Mouse (Mus musculus): ENCODE measurements around the gene Rassf4. TPM values are rescaled to one million over a fixed set of nuclear protein-coding genes. Genes with fewer than 3 reads are reported as not detected.

Rassf4 gene
- polyA plus RNA-seq, 1 experiment from 2014 or later, result 78.3 TPM

DNA sequence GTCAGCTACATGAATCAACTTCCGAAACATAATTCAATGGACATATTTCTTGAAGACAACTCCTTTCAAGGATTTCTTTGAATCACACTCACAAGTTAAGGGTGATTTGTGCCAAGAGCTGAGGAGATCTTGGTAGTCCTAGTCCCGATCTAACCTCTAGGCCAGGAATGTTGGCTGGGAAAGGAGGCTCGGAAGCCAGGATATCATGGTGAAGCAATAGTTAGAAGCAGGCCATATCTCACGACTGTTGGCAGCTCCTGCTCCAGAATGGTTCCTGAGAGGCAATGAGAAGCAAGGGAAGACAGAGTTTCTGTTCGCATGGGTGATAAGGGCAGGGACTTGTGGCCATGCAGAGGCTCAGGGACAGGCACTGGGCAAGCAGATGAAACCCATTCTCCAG lies 36.3 kb downstream of the Rassf4 start:
- no peak for DNase-seq (ENCODE audit: low spot score)

DNA sequence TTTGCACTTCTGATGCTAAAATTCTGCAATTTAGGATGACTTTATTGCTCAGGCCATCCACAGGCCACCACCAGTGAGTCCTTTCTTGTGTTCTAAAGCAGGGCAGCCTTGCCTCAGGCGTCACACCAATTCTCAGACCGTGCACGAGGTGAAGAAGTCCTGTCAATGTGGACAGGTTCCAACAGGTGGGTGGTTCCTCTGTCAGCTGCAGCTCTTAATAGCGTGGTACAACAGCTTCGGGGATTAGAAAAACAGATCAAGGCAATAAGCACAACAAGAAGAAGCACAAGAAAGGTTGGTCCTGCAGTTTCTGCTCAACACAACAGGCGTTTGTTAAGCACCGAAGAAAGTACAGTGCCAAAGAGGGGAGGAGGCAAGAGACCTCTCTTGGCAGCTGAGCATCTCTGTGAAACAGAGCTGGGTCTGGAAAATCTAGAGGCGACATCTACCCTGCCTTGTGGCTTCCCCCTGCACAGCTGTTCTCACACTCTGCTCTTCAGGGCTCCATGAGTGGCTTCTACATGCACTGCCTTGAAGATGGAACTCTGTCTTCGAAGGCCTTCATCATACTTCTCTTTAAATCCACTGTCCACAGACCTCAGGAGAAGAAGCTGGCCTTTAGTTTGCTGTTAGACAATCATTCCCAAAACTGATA lies 37.0 kb downstream of the Rassf4 start:
- Histone ChIP-seq H3K4me3 (ENCODE audit: low read depth, low read length) (no peak overlapping the region), H3K4me1 (replicated peaks; ENCODE audit: control insufficient read depth, insufficient read depth, low read length) (no peaks in the 10 kb centered on the region), H3K9ac (ENCODE audit: low read depth, low read length) (no peak overlapping the region), H3K36me3 (ENCODE audit: control insufficient read depth, insufficient read depth, low read length) (peaks cover 5% of the 10 kb centered on the region; the same call in 1 of the 2 replicates), H3K27ac (ENCODE audit: low read depth, low read length) (no peak overlapping the region), H3K4me2 (replicated peaks; ENCODE audit: low read depth, low read length) (no peak overlapping the region), H3K27me3 (ENCODE audit: control insufficient read depth, insufficient read depth, low read length) (no peaks in the 10 kb centered on the region), H3K9me3 (ENCODE audit: control insufficient read depth, low read length) (no peaks in the 10 kb centered on the region)
- DNase-seq (ENCODE audit: low spot score) (no peak), ATAC-seq (ENCODE audit: low FRiP score) (no peak)
- 83% methylated on average over 9 of the region's 9 CpGs for WGBS

More for the DNA sequence above, 36.3 kb downstream of the Rassf4 start:
- Histone ChIP-seq H3K4me2 (replicated peaks; ENCODE audit: low read depth, low read length) (no peak overlapping the region), H3K27me3 (ENCODE audit: control insufficient read depth, insufficient read depth, low read length) (no peaks in the 10 kb centered on the region), H3K27ac (ENCODE audit: low read depth, low read length) (no peak overlapping the region), H3K36me3 (ENCODE audit: control insufficient read depth, insufficient read depth, low read length) (peaks cover 5% of the 10 kb centered on the region; the same call in 1 of the 2 replicates), H3K4me1 (replicated peaks; ENCODE audit: control insufficient read depth, insufficient read depth, low read length) (no peaks in the 10 kb centered on the region), H3K9ac (ENCODE audit: low read depth, low read length) (no peak overlapping the region), H3K9me3 (ENCODE audit: control insufficient read depth, low read length) (no peaks in the 10 kb centered on the region), H3K4me3 (ENCODE audit: low read depth, low read length) (no peak overlapping the region)
- WGBS, result 86% methylated on average over 5 of the region's 5 CpGs
- ATAC-seq (ENCODE audit: low FRiP score), result no peak

DNA sequence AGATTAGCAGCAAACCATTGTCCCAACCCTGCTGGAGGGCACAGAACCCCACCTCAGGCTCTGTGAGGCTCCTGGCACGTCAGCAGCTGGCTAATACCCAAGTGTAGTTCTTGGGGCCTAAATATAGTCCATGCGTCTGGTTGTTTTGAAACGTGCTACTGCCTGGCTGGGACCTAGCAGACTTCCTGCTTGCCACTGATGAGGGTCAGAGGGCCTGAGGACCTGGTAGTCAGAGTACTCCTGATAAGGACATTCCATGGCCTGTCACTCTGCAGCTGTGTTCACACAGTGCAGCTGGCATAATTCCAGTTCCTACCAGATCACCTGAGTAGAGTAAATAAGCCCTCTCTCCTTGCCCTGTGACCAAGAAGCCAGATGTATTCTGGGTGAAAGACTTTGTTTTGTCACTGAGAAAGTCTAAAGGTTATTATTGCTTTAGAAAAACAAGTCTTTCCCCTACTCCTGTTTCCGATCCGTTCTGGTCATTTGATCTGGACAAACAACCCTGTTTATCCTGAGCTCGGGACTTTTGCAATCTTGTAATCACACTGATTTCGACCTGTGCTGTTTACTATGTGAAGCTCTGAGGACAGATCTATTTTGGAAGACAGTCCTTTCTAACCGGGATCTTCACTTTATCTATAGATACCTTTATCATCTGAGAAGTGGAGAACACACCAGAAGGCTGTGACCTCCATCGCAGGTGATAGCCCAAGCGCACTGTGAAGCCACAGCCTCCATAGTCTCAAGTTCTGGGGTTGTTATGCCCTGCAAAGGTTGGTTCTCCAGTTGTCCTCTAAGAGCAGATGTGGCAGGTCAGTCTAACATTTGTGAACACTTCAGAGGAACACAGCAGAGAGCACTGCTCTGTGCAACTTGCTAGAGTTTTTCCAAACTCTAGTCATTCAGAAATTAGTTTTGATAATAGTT lies 38.2 kb downstream of the Rassf4 start:
- Histone ChIP-seq H3K9ac (ENCODE audit: low read depth, low read length) (no peak overlapping the region), H3K27ac (ENCODE audit: low read depth, low read length) (no peak overlapping the region), H3K4me3 (ENCODE audit: low read depth, low read length) (no peak overlapping the region), H3K4me1 (replicated peaks; ENCODE audit: control insufficient read depth, insufficient read depth, low read length) (no peaks in the 10 kb centered on the region), H3K27me3 (ENCODE audit: control insufficient read depth, insufficient read depth, low read length) (no peaks in the 10 kb centered on the region), H3K4me2 (replicated peaks; ENCODE audit: low read depth, low read length) (no peak overlapping the region), H3K9me3 (ENCODE audit: control insufficient read depth, low read length) (no peaks in the 10 kb centered on the region), H3K36me3 (ENCODE audit: control insufficient read depth, insufficient read depth, low read length) (peaks cover 3% of the 10 kb centered on the region; the same call in 1 of the 2 replicates)
- ATAC-seq (ENCODE audit: low FRiP score) (no peak), DNase-seq (ENCODE audit: low spot score) (no peak)
- 72% methylated on average over 10 of the region's 10 CpGs for WGBS

DNA sequence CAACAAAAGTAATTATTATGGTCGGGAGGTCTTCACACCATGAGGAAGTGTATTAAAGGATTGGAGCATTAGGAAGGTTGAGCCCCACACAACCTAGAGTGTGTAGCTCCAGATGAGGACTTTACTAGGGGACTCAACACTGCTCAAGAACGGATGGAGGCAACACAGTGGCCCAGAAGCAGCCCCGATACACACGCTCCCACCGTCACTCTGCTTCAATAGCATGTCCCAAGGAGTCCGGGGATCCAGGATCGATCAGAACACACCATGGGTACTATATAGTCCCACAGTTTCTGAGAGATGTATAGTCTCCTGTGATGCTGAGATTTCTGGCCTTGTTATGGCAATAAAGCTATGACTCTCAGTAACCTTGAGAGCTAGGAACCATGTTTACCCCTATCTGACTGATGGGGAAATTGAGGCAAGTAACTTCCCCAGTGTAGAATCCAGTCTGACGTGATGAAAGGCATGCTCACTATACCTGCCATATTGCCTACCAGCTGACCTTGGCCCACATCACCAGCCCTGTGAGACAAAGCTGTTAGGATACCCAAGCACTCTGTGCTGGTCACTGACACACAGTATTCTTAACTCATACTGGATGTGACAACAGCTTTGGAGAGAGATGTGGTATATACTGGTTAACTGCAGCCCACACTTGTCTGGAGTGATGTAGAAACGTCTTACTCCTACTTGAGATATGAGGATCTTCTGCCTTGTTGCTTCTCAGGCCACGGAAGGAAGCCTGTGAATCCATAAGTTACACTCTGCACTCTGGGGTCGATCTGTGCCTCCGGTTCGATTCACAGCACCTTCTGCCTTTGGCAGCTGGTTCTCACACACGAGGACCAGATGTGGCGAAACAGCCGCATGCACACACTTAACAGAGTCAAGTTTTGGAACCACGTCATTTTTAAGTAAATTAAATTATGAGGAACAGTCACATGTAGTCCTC lies 39.7 kb downstream of the Rassf4 start:
- Histone ChIP-seq H3K27me3 (ENCODE audit: control insufficient read depth, insufficient read depth, low read length) (no peaks in the 10 kb centered on the region), H3K27ac (ENCODE audit: low read depth, low read length) (no peak overlapping the region), H3K4me2 (replicated peaks; ENCODE audit: low read depth, low read length) (no peak overlapping the region), H3K4me1 (replicated peaks; ENCODE audit: control insufficient read depth, insufficient read depth, low read length) (no peaks in the 10 kb centered on the region), H3K9ac (ENCODE audit: low read depth, low read length) (no peak overlapping the region), H3K36me3 (ENCODE audit: control insufficient read depth, insufficient read depth, low read length) (peaks cover 3% of the 10 kb centered on the region; the same call in 1 of the 2 replicates), H3K9me3 (ENCODE audit: control insufficient read depth, low read length) (no peaks in the 10 kb centered on the region), H3K4me3 (ENCODE audit: low read depth, low read length) (no peak overlapping the region)
- ATAC-seq (ENCODE audit: low FRiP score) (no peak), DNase-seq (ENCODE audit: low spot score) (no peak)
- WGBS, result 92% methylated on average over 17 of the region's 17 CpGs

DNA sequence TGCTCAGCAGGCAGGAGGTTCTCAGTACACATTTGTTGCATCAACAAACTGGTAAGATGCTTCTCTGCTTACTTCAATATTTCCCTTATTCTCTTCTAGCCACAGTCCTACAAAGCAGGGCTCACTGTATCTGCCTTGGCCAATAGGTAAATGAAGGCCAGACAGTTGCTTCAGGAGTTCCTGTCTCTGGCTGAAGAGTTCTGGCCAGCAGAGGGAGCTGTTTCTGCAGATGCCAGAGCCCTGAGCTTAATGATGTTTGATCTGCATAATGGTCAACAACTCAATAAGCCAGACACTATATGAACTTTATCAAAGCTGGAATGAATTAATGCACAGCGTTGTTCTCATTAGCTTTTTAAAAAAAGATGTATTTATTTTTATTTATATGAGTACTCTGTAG lies 41.6 kb downstream of the Rassf4 start:
- H3K36me3 ChIP-seq (ENCODE audit: control insufficient read depth, insufficient read depth, low read length), result peaks cover 3% of the 10 kb centered on the region; the same call in 1 of the 2 replicates
- peak; percentile 76 for DNase-seq (ENCODE audit: low spot score)
- H3K27ac ChIP-seq (ENCODE audit: low read depth, low read length), result no peak overlapping the region
- H3K9me3 ChIP-seq (ENCODE audit: control insufficient read depth, low read length), result no peaks in the 10 kb centered on the region
- H3K4me1 ChIP-seq (replicated peaks; ENCODE audit: control insufficient read depth, insufficient read depth, low read length), result no peaks in the 10 kb centered on the region
- WGBS, result 56% methylated on average over 1 of the region's 1 CpGs
- H3K4me3 ChIP-seq (ENCODE audit: low read depth, low read length), result no peak overlapping the region
- no peak for ATAC-seq (ENCODE audit: low FRiP score)
- H3K9ac ChIP-seq (ENCODE audit: low read depth, low read length), result no peak overlapping the region
- no peak overlapping the region for H3K4me2 ChIP-seq (replicated peaks; ENCODE audit: low read depth, low read length)
- no peaks in the 10 kb centered on the region for H3K27me3 ChIP-seq (ENCODE audit: control insufficient read depth, insufficient read depth, low read length)

DNA sequence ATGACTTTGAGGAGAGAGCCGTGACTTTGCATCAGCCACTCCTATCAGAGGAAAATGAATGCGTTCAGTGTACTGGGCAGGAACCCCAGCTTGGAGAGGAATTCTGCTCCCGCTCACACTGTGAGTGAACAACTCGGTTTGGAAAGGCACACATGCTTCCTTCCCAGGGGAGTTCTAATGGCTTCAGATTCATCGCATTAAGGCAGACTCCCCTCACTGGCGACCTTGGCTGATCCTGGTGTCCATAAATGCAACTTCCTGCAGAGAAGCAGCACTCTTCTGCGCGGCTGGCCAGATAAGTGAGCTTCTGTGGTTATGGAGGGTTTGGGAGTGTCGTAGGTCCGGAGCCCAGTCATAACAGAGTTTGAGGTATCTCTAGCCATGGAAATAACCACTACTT lies 44.0 kb downstream of the Rassf4 start:
- Histone ChIP-seq H3K4me3 (ENCODE audit: low read depth, low read length) (no peak overlapping the region), H3K36me3 (ENCODE audit: control insufficient read depth, insufficient read depth, low read length) (no peaks in the 10 kb centered on the region), H3K27ac (ENCODE audit: low read depth, low read length) (0 out of 2 replicates have a peak overlapping the region, but pooled peaks have one; percentile 17), H3K9me3 (ENCODE audit: control insufficient read depth, low read length) (no peaks in the 10 kb centered on the region), H3K4me1 (replicated peaks; ENCODE audit: control insufficient read depth, insufficient read depth, low read length) (no peaks in the 10 kb centered on the region), H3K4me2 (replicated peaks; ENCODE audit: low read depth, low read length) (no peak overlapping the region), H3K27me3 (ENCODE audit: control insufficient read depth, insufficient read depth, low read length) (no peaks in the 10 kb centered on the region), H3K9ac (ENCODE audit: low read depth, low read length) (0 out of 2 replicates have a peak overlapping the region, but pooled peaks have one; percentile 11)
- ATAC-seq (ENCODE audit: low FRiP score) (no peak), DNase-seq (ENCODE audit: low spot score) (peak; percentile 14)
- WGBS, result 90% methylated on average over 10 of the region's 10 CpGs

DNA sequence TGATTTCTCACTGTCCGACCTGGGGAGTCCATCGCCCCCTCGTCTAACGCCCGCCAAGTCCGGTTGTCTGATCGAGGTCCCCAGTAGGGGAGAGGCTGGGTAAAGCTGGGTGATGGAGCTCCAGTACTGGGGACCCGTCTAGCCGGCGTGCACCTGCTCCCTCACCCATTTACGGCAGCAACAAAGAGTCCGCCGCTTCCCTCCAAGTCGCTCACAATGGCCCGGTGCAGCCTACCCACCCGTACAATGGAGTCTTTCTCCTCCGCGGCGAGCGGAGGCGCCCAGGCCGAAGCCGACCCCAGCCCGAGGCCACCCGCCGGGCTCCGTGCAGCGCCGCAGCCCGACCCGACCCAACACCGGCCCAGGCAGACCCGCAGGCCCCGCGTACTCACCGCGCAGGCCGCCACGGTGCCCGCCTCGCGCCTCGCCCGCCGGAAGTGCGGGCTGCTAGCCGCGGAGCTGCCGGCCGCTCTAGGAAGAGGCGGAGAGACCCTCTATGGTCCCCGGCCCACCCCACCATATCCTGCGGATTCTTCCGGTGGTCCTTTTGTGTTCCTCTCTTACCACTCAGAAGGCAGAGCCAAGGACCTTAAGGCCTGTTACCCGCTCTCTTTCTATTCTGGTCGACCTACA lies 45.1 kb downstream of the Rassf4 start, which contains the start of gene Zfp422:
Zfp422 (minus strand) TSS at position 461 of the 633 bp plus-strand sequence.
- ATAC-seq (ENCODE audit: low FRiP score), result peak; percentile 93
- peak; percentile 91 for DNase-seq (ENCODE audit: low spot score)
- H3K4me3 ChIP-seq (ENCODE audit: low read depth, low read length), result peak within 1 kb of the TSS; percentile 90
- peak within 1 kb of the TSS; percentile 53 for H3K4me2 ChIP-seq (replicated peaks; ENCODE audit: low read depth, low read length)
- H3K27me3 ChIP-seq (ENCODE audit: control insufficient read depth, insufficient read depth, low read length), result no peaks in the 10 kb centered on the region
- H3K36me3 ChIP-seq (ENCODE audit: control insufficient read depth, insufficient read depth, low read length), result no peaks in the 10 kb centered on the region
- peak within 1 kb of the TSS; percentile 100 for H3K9ac ChIP-seq (ENCODE audit: low read depth, low read length)
- H3K9me3 ChIP-seq (ENCODE audit: control insufficient read depth, low read length), result no peaks in the 10 kb centered on the region
- no peaks in the 10 kb centered on the region for H3K4me1 ChIP-seq (replicated peaks; ENCODE audit: control insufficient read depth, insufficient read depth, low read length)
- H3K27ac ChIP-seq (ENCODE audit: low read depth, low read length), result peak within 1 kb of the TSS; percentile 94
- under 1% methylated on average over 50 of the region's 56 CpGs for WGBS

DNA sequence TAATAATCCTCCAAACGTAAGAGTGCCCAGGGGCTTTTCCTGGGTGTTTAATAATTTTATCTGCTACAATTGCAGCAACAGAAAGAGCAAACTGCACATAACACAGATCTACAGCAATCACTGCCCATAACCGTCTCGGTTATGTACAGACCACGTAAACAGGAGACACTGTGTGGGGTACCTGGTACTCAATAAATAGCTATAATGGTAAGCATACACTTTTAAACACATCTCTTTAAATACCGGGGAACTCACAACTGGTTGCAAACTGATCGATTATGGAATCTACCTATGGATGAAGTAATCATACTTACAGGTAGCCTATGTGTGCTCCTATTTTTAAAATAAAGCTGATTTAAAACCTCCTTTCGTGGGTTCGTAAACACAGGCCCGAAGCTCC lies 45.7 kb downstream of the Rassf4 start:
- peak overlapping the region; percentile 90 for H3K4me3 ChIP-seq (ENCODE audit: low read depth, low read length)

More for the DNA sequence above, 45.7 kb downstream of the Rassf4 start:
- ATAC-seq (ENCODE audit: low FRiP score) (no peak), DNase-seq (ENCODE audit: low spot score) (no peak)
- H3K27me3 ChIP-seq (ENCODE audit: control insufficient read depth, insufficient read depth, low read length), result no peaks in the 10 kb centered on the region
- H3K27ac ChIP-seq (ENCODE audit: low read depth, low read length), result peak overlapping the region; percentile 94
- WGBS, result 26% methylated on average over 9 of the region's 9 CpGs
- H3K9ac ChIP-seq (ENCODE audit: low read depth, low read length), result peak overlapping the region; percentile 100
- H3K9me3 ChIP-seq (ENCODE audit: control insufficient read depth, low read length), result no peaks in the 10 kb centered on the region
- no peaks in the 10 kb centered on the region for H3K4me1 ChIP-seq (replicated peaks; ENCODE audit: control insufficient read depth, insufficient read depth, low read length)
- H3K4me2 ChIP-seq (replicated peaks; ENCODE audit: low read depth, low read length), result peak overlapping the region; percentile 53
- H3K36me3 ChIP-seq (ENCODE audit: control insufficient read depth, insufficient read depth, low read length), result no peaks in the 10 kb centered on the region

Measured in hindbrain, embryonic 11.5 days (tissue).